Comparison of ENCODE assay signal across 28 mouse cellular contexts in genomic region chr10:43399596-43400316, GRCm38 (mm10).
"Had no signal": no experiment of that assay in that cellular context is flagged by ENCODE, and none has a peak within 500 bp of the region (broad histone marks: within the 10 kb centered on the region; RNA-seq: fewer than 3 reads in every experiment).

No protein-coding gene starts in this region.

- H3K9me3 ChIP-seq: heart, embryonic 13.5 days; heart, embryonic 15.5 days; hindbrain, embryonic 13.5 days; hindbrain, embryonic 15.5 days; limb, embryonic 13.5 days; limb, embryonic 15.5 days; liver, embryonic 12.5 days had no signal

- H3K4me3 ChIP-seq: gastrocnemius, adult 2 months; heart, adult 2 months; heart, embryonic 13.5 days; heart, embryonic 15.5 days; hindbrain, embryonic 13.5 days; hindbrain, embryonic 15.5 days; kidney, embryonic 15.5 days; limb, embryonic 13.5 days; limb, embryonic 15.5 days; liver, embryonic 12.5 days had no signal

- H3K9ac ChIP-seq: heart, embryonic 13.5 days; heart, embryonic 15.5 days; hindbrain, embryonic 13.5 days; hindbrain, embryonic 15.5 days; kidney, embryonic 15.5 days; limb, embryonic 13.5 days; limb, embryonic 15.5 days; liver, embryonic 12.5 days; liver, embryonic 14.5 days had no signal

- H3K27me3 ChIP-seq: heart, embryonic 13.5 days; heart, embryonic 15.5 days; hindbrain, embryonic 13.5 days; hindbrain, embryonic 15.5 days; kidney, embryonic 15.5 days; limb, embryonic 13.5 days; limb, embryonic 15.5 days; liver, embryonic 12.5 days had no signal

- H3K36me3 ChIP-seq: hindbrain, embryonic 15.5 days had no signal

- ATAC-seq: hindbrain, postnatal 0 days; intestine, embryonic 16.5 days; liver, embryonic 12.5 days had no signal

- H3K27ac ChIP-seq: gastrocnemius, adult 2 months; heart, adult 2 months; heart, embryonic 13.5 days; heart, embryonic 15.5 days; hindbrain, embryonic 13.5 days; hindbrain, embryonic 15.5 days; hindbrain, postnatal 0 days; kidney, embryonic 15.5 days; kidney, postnatal 0 days; limb, embryonic 13.5 days; limb, embryonic 15.5 days; liver, embryonic 12.5 days; liver, embryonic 14.5 days had no signal

- H3K4me1 ChIP-seq: heart, embryonic 13.5 days; heart, embryonic 15.5 days; hindbrain, embryonic 13.5 days; hindbrain, embryonic 15.5 days; kidney, embryonic 15.5 days; limb, embryonic 13.5 days; limb, embryonic 15.5 days had no signal

- H3K4me2 ChIP-seq: heart, embryonic 11.5 days; heart, embryonic 13.5 days; heart, embryonic 15.5 days; hindbrain, embryonic 13.5 days; hindbrain, embryonic 15.5 days; kidney, embryonic 15.5 days; limb, embryonic 13.5 days; limb, embryonic 15.5 days; liver, embryonic 12.5 days had no signal

- DNase-seq: gastrocnemius, adult 2 months; gastrocnemius, postnatal 10 days; gastrocnemius, postnatal 25 days; heart, adult 2 months; heart, postnatal 14 days; heart, postnatal 36 days; kidney, adult 11 months; kidney, adult 2 months; kidney, adult 9 months; kidney, postnatal 14 days; kidney, postnatal 36 days; layer of hippocampus, adult 9-11 months; layer of hippocampus, postnatal 36 days; left cerebral cortex, postnatal 4 days; lung, adult 18-20 months had no signal
